Comparison of ENCODE assay signal across 25 mouse cellular contexts in the genomic region with DNA sequence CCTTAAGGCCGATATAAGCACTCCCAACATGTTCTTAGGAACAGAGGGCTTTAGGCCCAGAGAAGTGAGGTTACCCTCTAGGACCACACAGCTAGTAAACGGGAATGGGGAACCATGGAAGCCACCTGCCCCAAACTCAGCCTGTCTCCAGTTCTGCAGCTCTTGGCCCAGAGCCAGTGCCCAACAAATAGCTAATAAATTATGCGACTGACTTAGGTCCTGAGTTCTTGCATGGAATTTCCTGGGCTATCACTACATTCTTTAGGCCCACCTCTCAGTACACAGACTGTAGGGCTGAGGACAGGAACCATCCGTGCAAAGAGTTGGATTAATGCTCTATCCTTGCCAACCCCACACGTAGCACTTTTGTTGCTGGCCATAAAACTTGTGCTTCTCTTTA.
A peak's percentile ranks its signal among the peaks of the same experiment; 100 is the strongest.
DNase-seq lines count a peak whose midpoint lies in the region; ATAC-seq lines count a peak whose summit lies in the region.
"Had no signal": no experiment of that assay in that cellular context is flagged by ENCODE, and none has a peak within 500 bp of the region (broad histone marks: within the 10 kb centered on the region; RNA-seq: fewer than 3 reads in every experiment).

No protein-coding gene starts in this region.

- no peak overlapping the region for H3K27ac ChIP-seq in forebrain, embryonic 14.5 days (ENCODE audit: low read depth, low read length)
- no peak overlapping the region for H3K27ac ChIP-seq in forebrain, embryonic 12.5 days
- no peak overlapping the region for H3K27ac ChIP-seq in midbrain, embryonic 10.5 days (replicated peaks)
- H3K27ac ChIP-seq in midbrain, embryonic 13.5 days, result no peak overlapping the region
- no peak overlapping the region; the same call in 1 of the 2 replicates for H3K27ac ChIP-seq in neural tube, embryonic 13.5 days (replicated peaks)
- H3K27ac ChIP-seq: hindbrain, postnatal 0 days; kidney, embryonic 15.5 days; limb, embryonic 15.5 days; liver, embryonic 14.5 days; lung, embryonic 15.5 days had no signal

- no peak for DNase-seq in forebrain, embryonic 14.5 days (ENCODE audit: low spot score)
- DNase-seq in midbrain, embryonic 10.5 days (ENCODE audit: low spot score), result peak; percentile 10
- DNase-seq in thymus, postnatal 25 days, result peak; percentile 5
- no peak for DNase-seq in thymus, postnatal 0 days (ENCODE audit: low spot score)
- DNase-seq: adrenal gland, adult 2 months; cerebellum, adult 18-20 months; cerebellum, postnatal 25 days; embryo, embryonic 11 days; kidney, adult 11 months; layer of hippocampus, postnatal 36 days; right cerebral cortex, postnatal 4 days had no signal

- peaks cover 5% of the 10 kb centered on the region; the same call in 1 of the 2 replicates for H3K4me1 ChIP-seq in forebrain, embryonic 14.5 days (ENCODE audit: control insufficient read depth, insufficient read depth, low read length)
- peaks cover 15% of the 10 kb centered on the region for H3K4me1 ChIP-seq in forebrain, embryonic 12.5 days
- peaks cover 39% of the 10 kb centered on the region for H3K4me1 ChIP-seq in midbrain, embryonic 10.5 days
- H3K4me1 ChIP-seq in midbrain, embryonic 13.5 days (replicated peaks), result peaks cover 16% of the 10 kb centered on the region
- H3K4me1 ChIP-seq in neural tube, embryonic 13.5 days (replicated peaks), result peaks cover 15% of the 10 kb centered on the region
- H3K4me1 ChIP-seq: limb, embryonic 15.5 days had no signal

- 0 out of 2 replicates have a peak, but pooled peaks cover 3% of the 10 kb centered on the region for H3K27me3 ChIP-seq in forebrain, embryonic 14.5 days (replicated peaks; ENCODE audit: control insufficient read depth, insufficient read depth, low read length)
- H3K27me3 ChIP-seq in forebrain, embryonic 12.5 days, result peaks cover 92% of the 10 kb centered on the region
- H3K27me3 ChIP-seq in midbrain, embryonic 10.5 days (ENCODE audit: low read depth, poor library complexity, severe bottlenecking), result peaks cover 57% of the 10 kb centered on the region
- peaks cover 58% of the 10 kb centered on the region for H3K27me3 ChIP-seq in midbrain, embryonic 13.5 days
- peaks cover 76% of the 10 kb centered on the region for H3K27me3 ChIP-seq in neural tube, embryonic 13.5 days
- H3K27me3 ChIP-seq: CH12.LX; lung, embryonic 15.5 days; Patski had no signal

- no peak overlapping the region for H3K9ac ChIP-seq in forebrain, embryonic 14.5 days (ENCODE audit: low read length)
- no peak overlapping the region for H3K9ac ChIP-seq in forebrain, embryonic 12.5 days
- H3K9ac ChIP-seq in midbrain, embryonic 13.5 days (replicated peaks), result no peak overlapping the region
- H3K9ac ChIP-seq in neural tube, embryonic 13.5 days, result no peak overlapping the region
- H3K9ac ChIP-seq: kidney, embryonic 15.5 days; limb, embryonic 15.5 days; liver, embryonic 14.5 days; lung, embryonic 15.5 days had no signal

- no peaks in the 10 kb centered on the region for H3K36me3 ChIP-seq in forebrain, embryonic 14.5 days (ENCODE audit: control insufficient read depth, insufficient read depth, low read length)
- no peaks in the 10 kb centered on the region for H3K36me3 ChIP-seq in forebrain, embryonic 12.5 days (replicated peaks)
- no peaks in the 10 kb centered on the region for H3K36me3 ChIP-seq in midbrain, embryonic 10.5 days
- H3K36me3 ChIP-seq in midbrain, embryonic 13.5 days, result no peaks in the 10 kb centered on the region
- H3K36me3 ChIP-seq in neural tube, embryonic 13.5 days, result no peaks in the 10 kb centered on the region
- H3K36me3 ChIP-seq: kidney, embryonic 15.5 days; limb, embryonic 15.5 days; lung, embryonic 15.5 days had no signal

- no peak overlapping the region for H3K4me3 ChIP-seq in forebrain, embryonic 14.5 days (ENCODE audit: low read depth, low read length)
- H3K4me3 ChIP-seq in forebrain, embryonic 12.5 days (replicated peaks), result no peak overlapping the region
- H3K4me3 ChIP-seq in midbrain, embryonic 10.5 days, result no peak overlapping the region
- H3K4me3 ChIP-seq in midbrain, embryonic 13.5 days (replicated peaks), result no peak overlapping the region
- no peak overlapping the region for H3K4me3 ChIP-seq in neural tube, embryonic 13.5 days
- H3K4me3 ChIP-seq: kidney, embryonic 15.5 days; limb, embryonic 15.5 days; lung, embryonic 15.5 days; myocyte had no signal

- no peak overlapping the region for H3K4me2 ChIP-seq in forebrain, embryonic 14.5 days (ENCODE audit: low read length)
- H3K4me2 ChIP-seq in forebrain, embryonic 12.5 days, result no peak overlapping the region
- H3K4me2 ChIP-seq in midbrain, embryonic 13.5 days (replicated peaks), result no peak overlapping the region
- H3K4me2 ChIP-seq in neural tube, embryonic 13.5 days, result no peak overlapping the region
- H3K4me2 ChIP-seq: kidney, embryonic 15.5 days; limb, embryonic 15.5 days; lung, embryonic 15.5 days had no signal

- no peaks in the 10 kb centered on the region for H3K9me3 ChIP-seq in forebrain, embryonic 14.5 days (replicated peaks; ENCODE audit: control insufficient read depth, low read length)
- H3K9me3 ChIP-seq in forebrain, embryonic 12.5 days, result no peaks in the 10 kb centered on the region
- no peaks in the 10 kb centered on the region for H3K9me3 ChIP-seq in midbrain, embryonic 10.5 days (replicated peaks)
- no peaks in the 10 kb centered on the region for H3K9me3 ChIP-seq in midbrain, embryonic 13.5 days
- no peaks in the 10 kb centered on the region for H3K9me3 ChIP-seq in neural tube, embryonic 13.5 days
- H3K9me3 ChIP-seq: G1E; kidney, embryonic 15.5 days; limb, embryonic 15.5 days; lung, embryonic 15.5 days had no signal

- ATAC-seq in forebrain, embryonic 14.5 days, result 0 out of 2 replicates have a peak, but pooled peaks have one; percentile 19
- ATAC-seq in forebrain, embryonic 12.5 days (ENCODE audit: low FRiP score), result no peak
- ATAC-seq in midbrain, embryonic 13.5 days, result no peak
- ATAC-seq in neural tube, embryonic 13.5 days (ENCODE audit: low read depth), result 0 out of 2 replicates have a peak, but pooled peaks have one; percentile 37
- no peak for ATAC-seq in CD4-positive, CD25-positive, alpha-beta regulatory T cell, adult 4 months
- ATAC-seq: hindbrain, postnatal 0 days; midbrain, embryonic 16.5 days; Patski had no signal

- 39% methylated on average over 5 of the region's 5 CpGs for WGBS in forebrain, embryonic 14.5 days
- WGBS in forebrain, embryonic 12.5 days, result 59% methylated on average over 5 of the region's 5 CpGs
- 85% methylated on average over 5 of the region's 5 CpGs for WGBS in midbrain, embryonic 10.5 days
- 60% methylated on average over 5 of the region's 5 CpGs for WGBS in midbrain, embryonic 13.5 days
- 42% methylated on average over 5 of the region's 5 CpGs for WGBS in neural tube, embryonic 13.5 days

Comparison
In these comparisons a context has a peak if more than half of its experiments do, and no peak if none do; other contexts are left out.
1. ATAC-seq: peak in forebrain, embryonic 14.5 days (single experiment) and neural tube, embryonic 13.5 days (single experiment); none in forebrain, embryonic 12.5 days (single experiment), midbrain, embryonic 13.5 days (single experiment) and CD4-positive, CD25-positive, alpha-beta regulatory T cell, adult 4 months (single experiment).
2. DNase-seq: peak in midbrain, embryonic 10.5 days (single experiment) and thymus, postnatal 25 days (single experiment); none in forebrain, embryonic 14.5 days (single experiment) and thymus, postnatal 0 days (single experiment).